Mouse (Mus musculus) kidney, postnatal 25 days (tissue): Measurements from ENCODE around the gene Serpina9.

ENCODE experiments used
- DNase-seq, 2 experiments: peaks; one replicate each; pipeline ENCODE4 v3.0.0; 2021; ENCODE audit warnings: mixed read lengths in 2 of 2

Gene Serpina9

GRCm38 (mm10) chr12:104013620-104014019 lies at the start of gene Serpina9:
TSS of gene Serpina9 (minus strand) at chr12:104013755.
- DNase-seq: no peak

GRCm38 (mm10) chr12:104061862-104062261 lies 48.3 kb upstream of the Serpina9 start:
- no peak for DNase-seq

GRCm38 (mm10) chr12:104060126-104060525 lies 46.6 kb upstream of the Serpina9 start:
- no peak for DNase-seq

GRCm38 (mm10) chr12:104057531-104057930 lies 44.0 kb upstream of the Serpina9 start:
- DNase-seq: no peak

GRCm38 (mm10) chr12:104057050-104057449 lies 43.5 kb upstream of the Serpina9 start:
- DNase-seq: no peak

- DNase-seq: no peak
Observed at GRCm38 (mm10) chr12:104055755-104056154, 42.2 kb upstream of the Serpina9 start.

- no peak for DNase-seq
Observed at GRCm38 (mm10) chr12:104053995-104054394, 40.4 kb upstream of the Serpina9 start.

- DNase-seq: no peak
Observed at GRCm38 (mm10) chr12:104045713-104046112, 32.2 kb upstream of the Serpina9 start.

- DNase-seq: no peak
Observed at GRCm38 (mm10) chr12:104044343-104044742, 30.8 kb upstream of the Serpina9 start, which contains the start of gene Serpina12. TSS of gene Serpina12 (minus strand) at chr12:104044443.

GRCm38 (mm10) chr12:104042753-104043152 lies 29.2 kb upstream of the Serpina9 start:
- DNase-seq: no peak

GRCm38 (mm10) chr12:104041401-104041800 lies 27.8 kb upstream of the Serpina9 start:
- peak in 1 of 2 experiments; percentile 46 for DNase-seq

GRCm38 (mm10) chr12:104038181-104038580 lies 24.6 kb upstream of the Serpina9 start:
- DNase-seq: no peak

- no peak for DNase-seq
Observed at GRCm38 (mm10) chr12:104033752-104034151, 20.2 kb upstream of the Serpina9 start.

- peak; percentile 37 to 38 for DNase-seq
Observed at GRCm38 (mm10) chr12:104029986-104030385, 16.4 kb upstream of the Serpina9 start.

GRCm38 (mm10) chr12:104015280-104015679 lies 1.7 kb upstream of the Serpina9 start:
- no peak for DNase-seq

GRCm38 (mm10) chr12:104004689-104005088 lies 8.9 kb downstream of the Serpina9 start:
- DNase-seq: no peak

- DNase-seq: no peak
Observed at GRCm38 (mm10) chr12:104003238-104003612, 10.3 kb downstream of the Serpina9 start.

- peak in 1 of 2 experiments; percentile 50 for DNase-seq
Observed at GRCm38 (mm10) chr12:104002569-104003237, 10.9 kb downstream of the Serpina9 start.

- DNase-seq: no peak
Observed at GRCm38 (mm10) chr12:104000594-104000993, 13.0 kb downstream of the Serpina9 start.

GRCm38 (mm10) chr12:103999611-104000010 lies 13.9 kb downstream of the Serpina9 start:
- DNase-seq: no peak

- DNase-seq: no peak
Observed at GRCm38 (mm10) chr12:103996513-103996912, 17.0 kb downstream of the Serpina9 start.

- DNase-seq: peak; percentile 61 to 70
Observed at GRCm38 (mm10) chr12:103995292-103996072, 18.1 kb downstream of the Serpina9 start.

GRCm38 (mm10) chr12:103992945-103993344 lies 20.6 kb downstream of the Serpina9 start:
- DNase-seq: no peak

GRCm38 (mm10) chr12:103989857-103990256 lies 23.7 kb downstream of the Serpina9 start, which contains the start of gene Serpina11:
TSS of gene Serpina11 (minus strand) at chr12:103989957.
- no peak for DNase-seq
